Mouse (Mus musculus) heart, embryonic 10.5 days (tissue): Measurements from ENCODE around the gene Psmc3ip. TPM values are rescaled to one million over a fixed set of nuclear protein-coding genes. Genes with fewer than 3 reads are reported as not detected.
A peak's percentile ranks its signal among the peaks of the same experiment; 100 is the strongest.

Experiments used
- DNase-seq: peaks from one replicate; pipeline ENCODE4 v3.0.0-alpha.2; 2017; ENCODE audit warnings: low spot score
- H3K27ac ChIP-seq: fragments of 300-500 bp; sonication (generic); 2 replicates; pipeline ENCODE4 v1.5.1; 2016; ENCODE audit warnings: mild to moderate bottlenecking
- H3K27me3 ChIP-seq: fragments of 300-500 bp; sonication (generic); 2 replicates; pipeline ENCODE4 v1.6.1; 2016; ENCODE audit warnings: mild to moderate bottlenecking; ENCODE audit not compliant: poor library complexity, insufficient read depth, severe bottlenecking
- H3K36me3 ChIP-seq: fragments of 300-500 bp; sonication (generic); 2 replicates; pipeline ENCODE4 v1.6.1; 2016; ENCODE audit warnings: mild to moderate bottlenecking, moderate library complexity
- H3K4me1 ChIP-seq: fragments of 300-500 bp; sonication (generic); 2 replicates; pipeline ENCODE4 v1.6.1; 2016; ENCODE audit warnings: mild to moderate bottlenecking
- H3K4me3 ChIP-seq: fragments of 300-500 bp; sonication (generic); 2 replicates; pipeline ENCODE4 v1.5.1; 2016; ENCODE audit warnings: mild to moderate bottlenecking, moderate library complexity
- H3K9me3 ChIP-seq: fragments of 300-500 bp; sonication (generic); 2 replicates; pipeline ENCODE4 v1.6.1; 2016; ENCODE audit warnings: mild to moderate bottlenecking, moderate library complexity
- WGBS: fragments of 180-500 bp; shearing (Covaris S2); methylation state at CpG from one replicate; pipeline ENCODE4 v1.1.7; 2016; 5-methylcytosine and 5-hydroxymethylcytosine counted together
- polyA plus RNA-seq: library from polyadenylated mRNA; unstranded; fragments of >200 nt; fragmentation: Nextera tagmentation; extraction: Ambion mirVana; gene quantifications from 2 replicates; pipeline ENCODE4 v1.2.1, GENCODE M21; 2016

Psmc3ip gene
- polyA plus RNA-seq, 1 experiment from 2014 or later, result 40.8 TPM

DNA sequence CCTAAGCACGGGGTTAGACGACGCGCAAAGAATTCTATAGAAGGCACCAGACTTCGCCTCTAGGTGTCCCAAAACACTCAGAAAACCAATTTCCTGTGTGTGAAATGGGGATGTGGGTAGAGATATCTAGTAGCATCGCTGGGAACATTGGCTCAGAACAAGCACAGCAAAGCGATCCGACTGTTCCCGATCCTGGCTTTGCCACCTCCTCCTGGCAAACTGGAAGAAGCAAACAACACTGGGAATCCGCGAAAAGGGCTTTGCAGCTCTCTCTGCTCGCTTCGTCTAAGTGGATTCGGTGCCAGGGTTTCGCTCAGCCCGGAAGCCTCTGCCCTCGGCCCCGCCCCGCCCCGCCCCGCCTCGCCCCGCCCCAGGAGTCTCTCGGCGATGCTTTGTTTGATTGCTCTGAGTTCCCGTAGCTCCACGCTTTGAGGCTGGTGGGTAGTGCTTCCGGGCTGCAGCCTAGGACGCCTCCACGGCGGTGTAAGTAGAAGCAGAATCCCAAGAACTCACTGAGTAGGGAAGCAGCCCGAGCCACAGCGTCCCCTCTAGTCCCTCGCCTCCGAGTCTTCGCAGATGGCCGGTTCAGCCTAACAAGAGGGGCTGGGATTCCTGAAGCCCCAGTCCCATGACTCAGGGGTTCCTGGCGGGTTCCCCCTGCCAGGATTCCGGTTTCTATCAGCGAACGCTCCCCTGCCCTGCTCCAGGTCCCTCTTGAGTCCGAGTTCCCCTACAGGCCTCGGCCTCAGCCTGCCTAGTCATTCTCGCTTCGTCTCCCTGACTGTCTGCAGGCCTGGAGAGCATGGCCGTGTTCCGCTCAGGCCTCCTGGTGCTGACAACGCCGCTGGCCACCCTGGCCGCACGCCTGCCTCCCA lies 12.8 kb downstream of the Psmc3ip start, which contains the start of gene Coasy:
Coasy (plus strand) TSS at position 358 of the 875 bp plus-strand sequence.
- H3K27ac ChIP-seq, result peak within 1 kb of the TSS; percentile 89

DNA sequence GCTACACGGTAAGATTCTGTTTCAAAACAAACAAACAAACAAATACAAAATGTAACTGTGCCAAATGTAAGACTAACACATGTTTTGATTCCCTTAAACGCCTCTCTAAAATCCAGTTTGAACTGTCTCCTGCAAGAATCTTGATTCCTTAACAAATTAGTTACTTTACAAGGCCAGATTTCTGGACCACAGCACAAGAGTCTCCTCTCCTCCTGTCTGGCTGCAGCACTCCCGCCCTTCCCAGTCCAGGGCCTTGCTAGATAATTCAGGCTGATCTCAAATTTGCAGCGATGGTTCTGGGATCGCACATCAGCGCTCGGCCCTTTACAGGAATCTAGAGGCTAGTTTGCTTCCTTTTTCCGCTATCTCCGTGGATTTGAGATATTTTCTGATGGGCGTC lies 13.6 kb downstream of the Psmc3ip start:
- Histone ChIP-seq H3K4me1 (peaks cover 56% of the 10 kb centered on the region), H3K9me3 (no peaks in the 10 kb centered on the region), H3K4me3 (peak overlapping the region; percentile 78), H3K27me3 (peaks cover 51% of the 10 kb centered on the region), H3K27ac (peak overlapping the region; percentile 89), H3K36me3 (peaks cover 18% of the 10 kb centered on the region)
- no peak for DNase-seq
- 6% methylated on average over 10 of the region's 10 CpGs for WGBS

More for the DNA sequence above, 12.8 kb downstream of the Psmc3ip start, which contains the start of gene Coasy:
- Histone ChIP-seq H3K9me3 (no peaks in the 10 kb centered on the region), H3K4me3 (peak within 1 kb of the TSS; percentile 78), H3K27me3 (peaks cover 43% of the 10 kb centered on the region), H3K4me1 (peaks cover 63% of the 10 kb centered on the region), H3K36me3 (peaks cover 13% of the 10 kb centered on the region)
- under 1% methylated on average over 51 of the region's 51 CpGs for WGBS
- peak; percentile 97 for DNase-seq

GRCm38 (mm10) chr11:101080421-101080820 lies 14.8 kb downstream of the Psmc3ip start:
- Histone ChIP-seq H3K4me3 (no peak overlapping the region), H3K9me3 (no peaks in the 10 kb centered on the region), H3K4me1 (peaks cover 44% of the 10 kb centered on the region), H3K27ac (no peak overlapping the region), H3K36me3 (peaks cover 14% of the 10 kb centered on the region), H3K27me3 (peaks cover 60% of the 10 kb centered on the region)
- WGBS, result 68% methylated on average over 5 of the region's 5 CpGs
- no peak for DNase-seq

DNA sequence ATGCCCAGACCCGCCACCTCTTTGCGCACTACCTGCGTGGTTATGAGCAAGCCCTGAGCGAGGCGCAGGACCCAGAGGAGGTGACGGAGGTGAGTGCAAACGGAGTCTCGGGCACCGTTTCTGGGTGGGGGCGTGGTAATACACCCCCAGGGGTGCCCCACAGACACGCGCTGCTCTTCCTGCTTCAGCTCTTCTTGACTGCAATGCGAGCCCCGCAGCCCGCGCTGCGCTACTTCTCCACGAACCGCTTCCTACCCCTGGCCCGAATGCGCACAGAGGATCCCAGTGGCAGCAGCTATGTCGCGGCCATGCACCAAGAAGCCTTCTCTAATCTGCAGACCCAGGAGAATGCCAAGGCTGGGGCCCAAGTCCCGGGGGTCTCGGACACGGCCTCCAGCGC lies 15.5 kb downstream of the Psmc3ip start:
- Histone ChIP-seq H3K27ac (no peak overlapping the region), H3K36me3 (peaks cover 8% of the 10 kb centered on the region), H3K4me3 (peak overlapping the region; percentile 25), H3K9me3 (no peaks in the 10 kb centered on the region), H3K4me1 (peaks cover 39% of the 10 kb centered on the region), H3K27me3 (peaks cover 60% of the 10 kb centered on the region)
- 2% methylated on average over 27 of the region's 27 CpGs for WGBS
- no peak for DNase-seq

GRCm38 (mm10) chr11:101078121-101078520 lies 17.1 kb downstream of the Psmc3ip start, which contains the start of gene Hsd17b1:
Gene Hsd17b1, plus strand, starts transcription at chr11:101078411.
- no peak for DNase-seq
- H3K27me3 ChIP-seq, result peaks cover 65% of the 10 kb centered on the region
- H3K4me1 ChIP-seq, result peaks cover 23% of the 10 kb centered on the region
- H3K27ac ChIP-seq, result no peak within 1 kb of the TSS
- 69% methylated on average over 9 of the region's 9 CpGs for WGBS
- H3K4me3 ChIP-seq, result peak within 1 kb of the TSS; percentile 25; the same call in 1 of the 2 replicates
- no peaks in the 10 kb centered on the region for H3K9me3 ChIP-seq
- H3K36me3 ChIP-seq, result peaks cover 8% of the 10 kb centered on the region; the same call in 1 of the 2 replicates

DNA sequence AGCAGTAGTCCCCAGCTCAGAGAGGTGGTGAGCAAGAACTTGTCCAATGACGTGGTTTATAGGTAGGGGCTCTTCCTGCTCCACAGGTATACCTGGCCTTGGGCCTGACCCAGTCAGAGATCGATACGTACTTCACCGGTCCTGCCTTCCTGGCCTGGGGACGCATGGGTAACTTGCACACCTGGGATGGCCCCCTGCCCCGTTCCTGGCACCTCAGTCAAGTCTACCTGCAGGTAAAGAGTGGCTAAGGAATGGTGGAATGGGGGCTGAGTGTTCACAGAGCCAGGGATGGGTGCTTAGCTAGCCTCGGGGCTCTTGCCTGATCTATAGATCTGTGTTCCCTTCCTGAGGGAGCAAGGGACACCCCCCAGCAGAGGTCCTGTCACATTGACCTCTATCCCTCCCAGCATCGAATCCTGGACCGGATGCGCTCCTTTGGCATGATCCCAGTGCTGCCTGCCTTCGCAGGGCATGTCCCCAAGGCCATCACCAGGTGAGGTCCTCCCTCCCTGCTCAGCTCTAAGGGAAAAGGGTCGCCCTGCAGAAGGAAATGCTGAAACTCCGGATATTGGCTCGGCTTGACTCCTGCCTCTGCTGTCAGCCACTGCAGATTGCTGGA lies 23.3 kb downstream of the Psmc3ip start:
- Histone ChIP-seq H3K27me3 (peaks cover 43% of the 10 kb centered on the region), H3K4me1 (peaks cover 17% of the 10 kb centered on the region), H3K36me3 (peaks cover 9% of the 10 kb centered on the region; the same call in 1 of the 2 replicates), H3K27ac (no peak overlapping the region), H3K4me3 (no peak overlapping the region), H3K9me3 (no peaks in the 10 kb centered on the region)
- 64% methylated on average over 14 of the region's 14 CpGs for WGBS
- DNase-seq, result no peak

DNA sequence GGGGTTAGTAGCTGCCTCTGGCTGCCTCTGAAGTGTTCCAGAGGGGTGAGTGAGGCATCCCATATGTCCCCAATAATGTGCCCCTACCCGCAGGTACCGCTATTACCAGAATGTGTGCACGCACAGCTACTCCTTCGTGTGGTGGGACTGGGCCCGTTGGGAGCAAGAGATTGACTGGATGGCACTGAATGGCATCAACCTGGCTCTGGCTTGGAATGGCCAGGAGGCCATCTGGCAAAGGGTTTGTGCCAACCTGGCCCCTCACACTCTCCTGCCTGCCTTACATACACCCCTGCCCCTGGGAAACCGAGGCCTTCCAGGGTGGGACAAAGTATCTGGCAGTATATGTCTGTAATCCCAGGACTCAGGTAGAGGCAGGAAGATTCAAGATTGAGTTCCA lies 24.2 kb downstream of the Psmc3ip start:
- DNase-seq, result no peak
- Histone ChIP-seq H3K27ac (no peak overlapping the region), H3K9me3 (no peaks in the 10 kb centered on the region), H3K4me3 (peak overlapping the region; percentile 93), H3K36me3 (peaks cover 3% of the 10 kb centered on the region; the same call in 1 of the 2 replicates), H3K4me1 (peaks cover 25% of the 10 kb centered on the region), H3K27me3 (peaks cover 34% of the 10 kb centered on the region)
- 67% methylated on average over 6 of the region's 6 CpGs for WGBS

DNA sequence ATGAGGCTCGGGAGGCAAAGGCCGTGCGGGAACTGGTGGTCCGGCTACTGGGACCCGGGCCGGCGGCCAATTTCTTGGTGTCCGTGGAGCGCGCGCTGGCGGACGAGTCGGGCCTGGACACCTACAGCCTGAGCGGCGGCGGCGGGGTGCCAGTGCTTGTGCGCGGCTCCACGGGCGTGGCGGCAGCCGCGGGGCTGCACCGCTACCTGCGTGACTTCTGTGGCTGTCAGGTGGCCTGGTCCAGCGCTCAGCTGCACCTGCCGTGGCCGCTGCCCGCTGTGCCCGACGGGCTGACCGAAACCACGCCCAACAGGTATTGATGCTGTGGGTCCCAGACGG lies 25.1 kb downstream of the Psmc3ip start:
- Histone ChIP-seq H3K9me3 (no peaks in the 10 kb centered on the region), H3K36me3 (peaks cover 3% of the 10 kb centered on the region; the same call in 1 of the 2 replicates), H3K4me3 (peak overlapping the region; percentile 93), H3K27me3 (peaks cover 31% of the 10 kb centered on the region), H3K27ac (peak overlapping the region; percentile 91), H3K4me1 (peaks cover 31% of the 10 kb centered on the region)
- DNase-seq, result no peak
- 0% methylated on average over 36 of the region's 36 CpGs for WGBS

DNA sequence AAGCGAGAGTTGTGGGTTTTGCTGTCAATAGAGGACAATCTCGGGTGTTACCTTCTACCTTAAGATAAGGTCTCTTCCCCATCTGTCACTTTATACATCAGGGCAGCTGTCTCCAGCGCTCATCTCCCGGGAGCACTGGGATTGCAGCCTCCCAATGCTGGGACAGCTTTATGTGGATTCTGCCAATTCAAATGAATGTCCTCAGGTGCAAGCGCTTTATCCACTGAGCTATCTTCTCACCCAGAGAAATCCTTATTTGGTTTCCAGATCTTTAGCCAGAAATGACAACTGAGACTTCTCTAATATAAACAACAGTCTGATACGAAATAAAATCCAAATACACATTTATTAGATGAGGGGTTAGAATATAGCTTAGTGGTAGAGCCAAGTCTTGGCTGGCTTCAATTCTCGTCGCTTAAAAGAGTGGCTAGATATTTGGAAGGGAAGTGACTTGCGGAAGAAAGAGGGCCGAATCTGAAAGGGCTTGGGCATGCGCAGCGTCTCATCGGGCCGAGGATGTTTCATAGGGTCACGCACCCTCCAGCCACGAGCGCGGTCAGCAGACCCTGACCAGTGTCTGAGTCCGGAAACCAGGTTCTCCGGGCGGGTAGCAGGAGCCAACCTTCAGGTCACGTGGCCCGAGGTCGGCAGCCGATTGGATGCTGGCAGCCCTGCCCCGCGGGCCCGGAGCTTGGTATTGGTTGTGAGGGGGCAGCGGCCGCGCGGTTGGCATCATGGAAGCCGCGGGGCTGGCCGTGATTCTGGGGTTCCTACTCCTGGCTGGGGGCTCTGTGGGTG lies 25.6 kb downstream of the Psmc3ip start, which contains the start of gene Naglu:
Naglu (plus strand) TSS at position 622 of the 798 bp plus-strand sequence.
- 3% methylated on average over 35 of the region's 35 CpGs for WGBS
- Histone ChIP-seq H3K27me3 (peaks cover 31% of the 10 kb centered on the region), H3K4me3 (peak within 1 kb of the TSS; percentile 93), H3K9me3 (no peaks in the 10 kb centered on the region), H3K27ac (peak within 1 kb of the TSS; percentile 91), H3K36me3 (peaks cover 3% of the 10 kb centered on the region; the same call in 1 of the 2 replicates), H3K4me1 (peaks cover 36% of the 10 kb centered on the region)
- peak; percentile 97 for DNase-seq

GRCm38 (mm10) chr11:101066549-101067412 lies 28.5 kb downstream of the Psmc3ip start:
- H3K36me3 ChIP-seq, result peaks cover 7% of the 10 kb centered on the region; the same call in 1 of the 2 replicates
- peaks cover 64% of the 10 kb centered on the region for H3K4me1 ChIP-seq
- no peaks in the 10 kb centered on the region for H3K9me3 ChIP-seq
- 23% methylated on average over 18 of the region's 18 CpGs for WGBS
- peak overlapping the region; percentile 54 for H3K4me3 ChIP-seq
- peak overlapping the region; percentile 76 for H3K27ac ChIP-seq
- DNase-seq, result peak; percentile 92
- peaks cover 14% of the 10 kb centered on the region for H3K27me3 ChIP-seq

DNA sequence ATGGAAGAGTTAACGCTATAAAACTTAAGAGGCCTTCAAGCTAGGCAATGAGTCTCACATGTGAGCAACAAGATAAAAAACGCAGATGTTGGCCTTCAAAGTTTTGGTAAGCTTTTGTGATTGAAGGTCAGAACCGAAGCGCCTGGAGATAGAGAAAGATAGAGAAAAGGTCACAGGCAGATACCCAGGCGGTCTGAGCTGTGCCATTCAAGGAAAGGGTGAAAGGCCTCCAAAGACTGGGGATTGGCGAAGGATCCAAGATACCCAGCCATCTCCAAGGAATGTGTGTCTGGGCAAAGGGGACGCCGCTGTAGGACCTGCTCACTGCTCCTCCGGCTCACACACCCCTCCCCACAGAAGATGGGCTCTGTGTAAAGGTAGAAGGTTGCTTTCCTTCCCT lies 30.2 kb downstream of the Psmc3ip start:
- H3K27ac ChIP-seq, result peak overlapping the region; percentile 93
- peaks cover 9% of the 10 kb centered on the region; the same call in 1 of the 2 replicates for H3K36me3 ChIP-seq
- H3K27me3 ChIP-seq, result no peaks in the 10 kb centered on the region
- peaks cover 71% of the 10 kb centered on the region for H3K4me1 ChIP-seq
- no peaks in the 10 kb centered on the region for H3K9me3 ChIP-seq
- DNase-seq, result no peak
- H3K4me3 ChIP-seq, result no peak overlapping the region
- 78% methylated on average over 9 of the region's 9 CpGs for WGBS
